Mouse (Mus musculus): ENCODE results near the gene Zfp853. TPM values are rescaled to one million over a fixed set of nuclear protein-coding genes. Genes with fewer than 3 reads are reported as not detected.

The Zfp853 gene
- total and polyA plus RNA-seq, 3 experiments: 0.21 TPM; not detected in 2

GRCm38 (mm10) chr5:143328690-143329495, 35.5 kb upstream of the Zfp853 start, which contains the start of gene Zdhhc4:
TSS of gene Zdhhc4 (minus strand) at chr5:143329256.
- H3K79me2 ChIP-seq (replicated peaks; ENCODE audit: control insufficient read depth, extremely low read depth, insufficient read depth, poor library complexity, severe bottlenecking): peaks cover 17% of the 10 kb centered on the region
- H3K36me3 ChIP-seq (replicated peaks in 1 of 2; ENCODE audit: control insufficient read depth in 1 of 2, insufficient read depth in 1 of 2, low read length in 1 of 2): peaks cover 26 to 52% of the 10 kb centered on the region in 2 experiments
- peak within 1 kb of the TSS; percentile 88 for H3K9ac ChIP-seq (ENCODE audit: insufficient read depth, low read depth)
- H3K4me3 ChIP-seq (replicated peaks in 1 of 3; ENCODE audit: low read depth in 2 of 3, low read length in 2 of 3, poor library complexity in 1 of 3): peak within 1 kb of the TSS; percentile 84 to 96 (median 91)
- H3K9me3 ChIP-seq (replicated peaks; ENCODE audit: low read length): no peaks in the 10 kb centered on the region
- H3K27ac ChIP-seq (ENCODE audit: insufficient read depth, low read depth): no peak within 1 kb of the TSS
- in situ Hi-C loops (cut with MboI; ENCODE audit: low pct_ligation_motif_present, low pct_unique_long_range_greater_than_20kb, low sequenced_read_pairs) (no loop called here), dilution Hi-C loops (cut with MboI; ENCODE audit: extremely low pct_ligation_motif_present, extremely low pct_unique_long_range_greater_than_20kb, low sequenced_read_pairs) (no loop called here)
- H3K4me1 ChIP-seq (ENCODE audit: control insufficient read depth in 1 of 2, insufficient read depth in 2 of 2): peaks cover 9 to 19% of the 10 kb centered on the region in 2 experiments
- peak; percentile 97 for TF ChIP-seq ELF1 (IDR thresholded peaks at IDR 0.05; ENCODE audit: low read depth, low read length)
- no peak for TF ChIP-seq E2F4 (IDR thresholded peaks at IDR 0.05; ENCODE audit: insufficient replicate concordance, low read depth, low read length)
- TF ChIP-seq GABPA (IDR thresholded peaks at IDR 0.05; ENCODE audit: insufficient replicate concordance, low read depth, low read length): peak; percentile 58; the same call in 1 of the 2 replicates
- TF ChIP-seq UBTF (IDR thresholded peaks at IDR 0.05; ENCODE audit: low read depth, low read length): peak; percentile 70; the same call in 1 of the 2 replicates
- TF ChIP-seq USF1 (IDR thresholded peaks at IDR 0.05; ENCODE audit: low read depth, low read length): no peak
- TF ChIP-seq NELFE (IDR thresholded peaks at IDR 0.05; ENCODE audit: low read depth, low read length): peak; percentile 83
- TF ChIP-seq ZKSCAN1 (IDR thresholded peaks at IDR 0.05; ENCODE audit: borderline replicate concordance, low read depth, low read length): no peak; the same call in 1 of the 2 replicates
- peak; percentile 95 for TF ChIP-seq KAT2A (IDR thresholded peaks at IDR 0.05; ENCODE audit: insufficient replicate concordance, low read length)
- TF ChIP-seq RCOR1 (conservative IDR thresholded peaks at IDR 0.05; ENCODE audit: low read depth, low read length): no peak
- TF ChIP-seq POLR2A (IDR thresholded peaks at IDR 0.05; ENCODE audit: low read depth, low read length): peak; percentile 90
- TF ChIP-seq IRF4 (IDR thresholded peaks at IDR 0.05; ENCODE audit: low read depth, low read length): 0 out of 2 replicates have a peak, but pooled peaks have one; percentile 29
- no peak for TF ChIP-seq RAD21 (IDR thresholded peaks at IDR 0.05; ENCODE audit: low read depth, low read length)
- TF ChIP-seq TBP (conservative IDR thresholded peaks at IDR 0.05; ENCODE audit: low read depth, low read length): 0 out of 2 replicates have a peak, but pooled peaks have one; percentile 55
- no peak for TF ChIP-seq CHD2 (IDR thresholded peaks at IDR 0.05; ENCODE audit: low read length)
- no peak for TF ChIP-seq CTCF (conservative IDR thresholded peaks at IDR 0.05 in 1 of 2, IDR thresholded peaks at IDR 0.05 in 1 of 2; ENCODE audit: low read depth in 2 of 2, low read length in 2 of 2)
- no peak for TF ChIP-seq USF2 (conservative IDR thresholded peaks at IDR 0.05; ENCODE audit: low read depth, low read length)
- TF ChIP-seq CHD1 (IDR thresholded peaks at IDR 0.05; ENCODE audit: low read depth, low read length): no peak
- no peak for TF ChIP-seq MAFK (IDR thresholded peaks at IDR 0.05; ENCODE audit: insufficient replicate concordance, low read length)
- peak; percentile 84; the same call in 1 of the 2 replicates for TF ChIP-seq TCF12 (IDR thresholded peaks at IDR 0.05; ENCODE audit: low read depth, low read length)
- TF ChIP-seq POLR2AphosphoS2 (IDR thresholded peaks at IDR 0.05; ENCODE audit: low read depth, low read length): no peak
- TF ChIP-seq JUN (IDR thresholded peaks at IDR 0.05; ENCODE audit: insufficient read depth, low read depth, low read length): no peak
- no peak for TF ChIP-seq BHLHE40 (IDR thresholded peaks at IDR 0.05; ENCODE audit: low read depth, low read length)
- TF ChIP-seq NRF1 (IDR thresholded peaks at IDR 0.05; ENCODE audit: low read depth, low read length): no peak
- peak; percentile 9; the same call in 1 of the 2 replicates for TF ChIP-seq MYC (IDR thresholded peaks at IDR 0.05; ENCODE audit: low read depth, low read length)
- TF ChIP-seq MAX (IDR thresholded peaks at IDR 0.05; ENCODE audit: low read length): 0 out of 2 replicates have a peak, but pooled peaks have one; percentile 10
- TF ChIP-seq EP300 (IDR thresholded peaks at IDR 0.05; ENCODE audit: low read length): no peak
- peak; percentile 99 for TF ChIP-seq SIN3A (IDR thresholded peaks at IDR 0.05; ENCODE audit: low read length)
- peak; percentile 59 for TF ChIP-seq MEF2A (IDR thresholded peaks at IDR 0.05; ENCODE audit: borderline replicate concordance, low read depth, low read length)
- TF ChIP-seq SMC3 (IDR thresholded peaks at IDR 0.05; ENCODE audit: low read depth, low read length): no peak
- no peak for TF ChIP-seq PAX5 (IDR thresholded peaks at IDR 0.05; ENCODE audit: low read length)
- no peak for TF ChIP-seq ETS1 (conservative IDR thresholded peaks at IDR 0.05; ENCODE audit: low read depth, low read length)
- 0 out of 2 replicates have a peak, but pooled peaks have one; percentile 38 for TF ChIP-seq MAZ (IDR thresholded peaks at IDR 0.05; ENCODE audit: low read depth, low read length)
- TF ChIP-seq ZC3H11A (IDR thresholded peaks at IDR 0.05; ENCODE audit: low read depth, low read length): no peak
- TF ChIP-seq JUND (conservative IDR thresholded peaks at IDR 0.05; ENCODE audit: low read depth, low read length): no peak
- no peak for TF ChIP-seq ZNF384 (IDR thresholded peaks at IDR 0.05; ENCODE audit: low read depth, low read length)
- peak; percentile 98 for TF ChIP-seq HCFC1 (IDR thresholded peaks at IDR 0.05; ENCODE audit: low read depth, low read length)
- TF ChIP-seq MXI1 (IDR thresholded peaks at IDR 0.05; ENCODE audit: low read depth, low read length): peak; percentile 90
- TF ChIP-seq ZMIZ1 (IDR thresholded peaks at IDR 0.05; ENCODE audit: low read depth, low read length): peak; percentile 48; the same call in 1 of the 2 replicates
- H3K27me3 ChIP-seq (replicated peaks): no peaks in the 10 kb centered on the region
- peak within 1 kb of the TSS; percentile 88 for H3K4me2 ChIP-seq (ENCODE audit: insufficient read depth, low read depth, poor library complexity, severe bottlenecking)
- peak; percentile 80 for DNase-seq (ENCODE audit: extremely low read depth)

Data from CH12.LX (cell line).